Mouse (Mus musculus) myocyte (in vitro differentiated cells): ENCODE results near the gene Srsf1. TPM values are rescaled to one million over a fixed set of nuclear protein-coding genes. Genes with fewer than 3 reads are reported as not detected.

Experiments
- H3K27me3 ChIP-seq: one replicate; pipeline ENCODE4 v1.6.1; 2011; ENCODE audit not compliant: control insufficient read depth, insufficient read depth, insufficient read length
- H3K36me3 ChIP-seq: one replicate; pipeline ENCODE4 v1.6.1; 2011; ENCODE audit not compliant: control insufficient read depth, insufficient read depth
- H3K4me2 ChIP-seq: one replicate; pipeline ENCODE4 v1.6.1; 2011; ENCODE audit warnings: low read depth, control low read depth
- H3K4me3 ChIP-seq: one replicate; pipeline ENCODE4 v1.5.1; 2011; ENCODE audit warnings: mild to moderate bottlenecking, control low read depth, moderate library complexity
- H3K79me2 ChIP-seq: one replicate; pipeline ENCODE4 v1.6.1; 2011; ENCODE audit not compliant: control insufficient read depth, insufficient read depth
- H3ac ChIP-seq: one replicate; pipeline ENCODE4 v1.6.1; 2011; ENCODE audit not compliant: control insufficient read depth, insufficient read length
- CEBPB ChIP-seq: IDR thresholded peaks from 2 replicates; pipeline ENCODE4 v1.6.1; 2011; ENCODE audit warnings: mild to moderate bottlenecking, moderate library complexity; ENCODE audit not compliant: poor library complexity, insufficient read depth, severe bottlenecking
- E2F4 ChIP-seq: IDR thresholded peaks from one replicate; pipeline ENCODE4 v1.6.1; 2011; ENCODE audit warnings: mild to moderate bottlenecking, control low read depth, moderate library complexity; ENCODE audit not compliant: insufficient read depth
- MAX ChIP-seq: IDR thresholded peaks from one replicate; pipeline ENCODE4 v1.6.1; 2011; ENCODE audit warnings: low read depth, mild to moderate bottlenecking, control low read depth
- MYOD1 ChIP-seq, 3 experiments: IDR thresholded peaks; one replicate each; pipeline ENCODE4 v1.6.1; 2011; ENCODE audit warnings: control low read depth in 2 of 3, low read depth in 2 of 3, mild to moderate bottlenecking in 2 of 3, moderate library complexity in 1 of 3; ENCODE audit not compliant: insufficient read length in 2 of 3, control insufficient read depth in 1 of 3
- MYOG ChIP-seq, 3 experiments: IDR thresholded peaks; one replicate each; pipeline ENCODE4 v1.6.1; 2011; ENCODE audit warnings: control low read depth in 2 of 3, low read depth in 2 of 3, mild to moderate bottlenecking in 2 of 3; ENCODE audit not compliant: insufficient read length in 2 of 3, control insufficient read depth in 1 of 3, insufficient read depth in 1 of 3
- POLR2A ChIP-seq: IDR thresholded peaks from one replicate; pipeline ENCODE4 v1.6.1; 2011; ENCODE audit warnings: low read depth, mild to moderate bottlenecking, control low read depth, moderate library complexity; ENCODE audit not compliant: insufficient read length
- POLR2AphosphoS2 ChIP-seq: IDR thresholded peaks from one replicate; pipeline ENCODE4 v1.6.1; 2011; ENCODE audit warnings: low read depth, control low read depth; ENCODE audit not compliant: insufficient read length
- REST ChIP-seq: IDR thresholded peaks from one replicate; pipeline ENCODE4 v1.6.1; 2011; ENCODE audit warnings: mild to moderate bottlenecking, control low read depth, moderate library complexity; ENCODE audit not compliant: insufficient read depth, insufficient read length
- SRF ChIP-seq: IDR thresholded peaks from one replicate; pipeline ENCODE4 v1.6.1; 2011; ENCODE audit warnings: low read depth; ENCODE audit not compliant: control insufficient read depth, insufficient read length
- TCF12 ChIP-seq: IDR thresholded peaks from one replicate; pipeline ENCODE4 v1.6.1; 2011; ENCODE audit warnings: mild to moderate bottlenecking, control low read depth; ENCODE audit not compliant: poor library complexity, insufficient read depth, severe bottlenecking
- TCF3 ChIP-seq: IDR thresholded peaks from one replicate; pipeline ENCODE4 v1.6.1; 2011; ENCODE audit warnings: low read depth, control low read depth; ENCODE audit not compliant: insufficient read length
- USF1 ChIP-seq: IDR thresholded peaks from one replicate; pipeline ENCODE4 v1.6.1; 2011; ENCODE audit warnings: low read depth, mild to moderate bottlenecking, control low read depth, moderate library complexity
- polyA plus RNA-seq: library from polyadenylated mRNA; unstranded; fragments of >200 nt; fragmentation: generic; extraction: Trizol; gene quantifications from one replicate; pipeline ENCODE4 v1.2.1, GENCODE M21; 2012; ENCODE audit warnings: missing spikeins

Srsf1 gene
- polyA plus RNA-seq, 1 experiment, result 69.9 TPM

GRCm38 (mm10) chr11:88098787-88099598 lies 51.8 kb downstream of the Srsf1 start:
- H3K4me3 ChIP-seq, result peak overlapping the region; percentile 47
- peak overlapping the region; percentile 85 for H3ac ChIP-seq
- TF ChIP-seq USF1 (no peak), E2F4 (no peak), SRF (no peak), TCF12 (no peak), MYOD1 (IDR thresholded peaks at IDR 0.05; ENCODE audit: control insufficient read depth in 1 of 3, insufficient read length in 2 of 3, low read depth in 2 of 3) (peak in 2 of 3 experiments; percentile 67 to 84), REST (no peak), POLR2AphosphoS2 (peak; percentile 35), POLR2A (peak; percentile 59), TCF3 (no peak), CEBPB (no peak), MYOG (IDR thresholded peaks at IDR 0.05; ENCODE audit: control insufficient read depth in 1 of 3, insufficient read depth in 1 of 3, insufficient read length in 2 of 3, low read depth in 2 of 3) (peak in 2 of 3 experiments; percentile 65 to 80)
- no peaks in the 10 kb centered on the region for H3K36me3 ChIP-seq
- H3K4me2 ChIP-seq, result peak overlapping the region; percentile 90
- H3K27me3 ChIP-seq, result no peaks in the 10 kb centered on the region
- H3K79me2 ChIP-seq, result peaks cover 32% of the 10 kb centered on the region

GRCm38 (mm10) chr11:88099599-88100023 lies 52.4 kb downstream of the Srsf1 start:
- Histone ChIP-seq H3K4me2 (peak overlapping the region; percentile 64), H3K79me2 (peaks cover 37% of the 10 kb centered on the region), H3K27me3 (no peaks in the 10 kb centered on the region), H3K4me3 (peak overlapping the region; percentile 47), H3ac (peak overlapping the region; percentile 85), H3K36me3 (no peaks in the 10 kb centered on the region)
- peak; percentile 59 for TF ChIP-seq POLR2A
- no peak for TF ChIP-seq CEBPB
- TF ChIP-seq MAX, result no peak
- TF ChIP-seq TCF12, result no peak
- peak; percentile 54 for TF ChIP-seq POLR2AphosphoS2
- TF ChIP-seq MYOG (IDR thresholded peaks at IDR 0.05; ENCODE audit: control insufficient read depth in 1 of 3, insufficient read depth in 1 of 3, insufficient read length in 2 of 3, low read depth in 2 of 3), result no peak
- TF ChIP-seq SRF, result no peak
- TF ChIP-seq MYOD1 (IDR thresholded peaks at IDR 0.05; ENCODE audit: control insufficient read depth in 1 of 3, insufficient read length in 2 of 3, low read depth in 2 of 3), result no peak

GRCm38 (mm10) chr11:88100170-88100569 lies 53.0 kb downstream of the Srsf1 start:
- TF ChIP-seq USF1 (no peak), POLR2AphosphoS2 (no peak), MAX (no peak), MYOD1 (IDR thresholded peaks at IDR 0.05; ENCODE audit: control insufficient read depth in 1 of 3, insufficient read length in 2 of 3, low read depth in 2 of 3) (no peak), SRF (no peak), REST (no peak), CEBPB (no peak), TCF3 (no peak), TCF12 (no peak), POLR2A (no peak)
- peak overlapping the region; percentile 47 for H3K4me3 ChIP-seq
- peak overlapping the region; percentile 85 for H3ac ChIP-seq
- H3K79me2 ChIP-seq, result peaks cover 39% of the 10 kb centered on the region
- H3K27me3 ChIP-seq, result no peaks in the 10 kb centered on the region
- H3K4me2 ChIP-seq, result peak overlapping the region; percentile 64
- H3K36me3 ChIP-seq, result no peaks in the 10 kb centered on the region

Other genes starting within 250 kb of the Srsf1 start
- gene Lpo, start 219.1 kb upstream of the Srsf1 start, polyA plus RNA-seq, result not detected
- gene Mks1, start 194.2 kb upstream of the Srsf1 start, polyA plus RNA-seq, result 6.6 TPM
- not detected for gene Epx, start 171.8 kb upstream of the Srsf1 start, polyA plus RNA-seq
- gene Olfr462, start 155.1 kb upstream of the Srsf1 start, polyA plus RNA-seq, result not detected
- gene Olfr463, start 150.0 kb upstream of the Srsf1 start, polyA plus RNA-seq, result not detected
- not detected for gene Olfr464, start 126.4 kb upstream of the Srsf1 start, polyA plus RNA-seq
- 74.0 TPM for gene Dynll2, start 59.8 kb upstream of the Srsf1 start, polyA plus RNA-seq
- gene Vezf1, start 20.9 kb downstream of the Srsf1 start, polyA plus RNA-seq, result 17.7 TPM
- gene Cuedc1, start 50.7 kb downstream of the Srsf1 start, polyA plus RNA-seq, result 40.8 TPM
- gene Mrps23, start 157.0 kb downstream of the Srsf1 start, polyA plus RNA-seq, result 319 TPM
- gene Ccdc182, start 246.7 kb downstream of the Srsf1 start, polyA plus RNA-seq, result not detected